Mouse (Mus musculus) layer of hippocampus, postnatal 14 days (tissue): Measurements from ENCODE around the gene Gimap4. TPM values are rescaled to one million over a fixed set of nuclear protein-coding genes. Genes with fewer than 3 reads are reported as not detected.
A peak's percentile ranks its signal among the peaks of the same experiment; 100 is the strongest.

ENCODE experiments used
- DNase-seq, 2 experiments: peaks; one replicate each; pipeline ENCODE4 v3.0.0; 2021 to 2022; ENCODE audit warnings: low spot score in 2 of 2, mixed read lengths in 1 of 2
- long read RNA-seq, 2 experiments: library from polyadenylated mRNA; stranded (forward); transcript quantifications; one replicate each; pipeline ENCODE4 v2.0.0; 2021
- total RNA-seq, 2 experiments: library from RNA; stranded (reverse); gene quantifications; 2 replicates each; pipeline ENCODE4 v1.2.3; 2021

Gimap4 gene
- under 1 TPM; 0.21 to 0.30 TPM for total RNA-seq
- long read RNA-seq, experiment 1: 0 reads
- long read RNA-seq, experiment 2, partial matches to known transcripts: 1 of 2 reads
- long read RNA-seq, experiment 2, other reads (novel, unspliced or antisense): 0 of 2 reads

- DNase-seq: no peak
Observed at GRCm38 (mm10) chr6:48684319-48684718, at the start of gene Gimap4. Gimap4 (plus strand) TSS chr6:48684549.

DNA sequence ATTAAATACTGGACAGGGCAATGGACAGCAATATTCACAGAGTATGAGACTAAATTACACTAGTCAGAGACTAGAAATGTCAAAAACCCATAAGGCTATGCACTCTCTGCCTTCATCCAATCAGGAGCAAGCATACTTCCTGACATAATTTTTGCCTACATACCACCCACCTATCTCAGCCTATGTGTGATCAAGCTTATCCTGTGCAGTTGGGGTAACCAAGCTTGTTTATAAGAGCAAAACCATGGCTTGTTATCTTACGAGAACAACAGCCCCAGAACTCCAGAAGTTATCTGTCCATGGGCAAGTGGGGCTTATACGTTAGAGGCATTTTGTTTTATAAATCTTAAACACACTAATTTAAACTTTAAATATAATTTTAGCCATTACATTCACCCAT is 49.2 kb upstream of the Gimap4 start:
- no peak for DNase-seq

GRCm38 (mm10) chr6:48636515-48636914 is 47.8 kb upstream of the Gimap4 start:
- DNase-seq: no peak

- DNase-seq: no peak
Observed at GRCm38 (mm10) chr6:48637811-48638500, 46.4 kb upstream of the Gimap4 start.

GRCm38 (mm10) chr6:48638553-48638952 is 45.8 kb upstream of the Gimap4 start:
- DNase-seq: no peak

- no peak for DNase-seq
Observed at GRCm38 (mm10) chr6:48641391-48641790, 43.0 kb upstream of the Gimap4 start.

DNA sequence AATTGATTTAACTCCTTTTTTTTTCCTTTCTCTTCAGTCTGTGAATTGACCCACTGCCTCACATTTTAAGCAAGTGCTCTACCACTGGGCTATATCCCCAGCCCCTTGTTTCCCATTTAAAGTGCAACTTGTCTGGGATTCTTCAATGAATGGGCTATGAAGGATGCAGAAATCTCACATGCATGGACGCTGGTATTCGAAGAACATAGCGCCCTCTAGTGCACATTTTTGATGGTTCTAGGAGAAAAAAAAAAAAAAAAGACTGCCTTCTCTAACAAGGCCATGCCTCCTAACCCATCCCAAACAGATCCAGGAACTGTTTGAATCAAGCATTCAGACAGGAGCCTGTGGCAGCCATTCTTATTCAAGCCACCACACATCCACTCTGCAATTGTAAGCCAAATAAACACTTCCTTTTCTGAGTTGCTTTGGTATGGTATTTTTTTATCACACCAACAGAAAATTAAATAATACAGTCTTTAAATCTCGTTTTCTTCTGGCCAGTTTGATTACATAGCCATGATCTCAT is 41.5 kb upstream of the Gimap4 start:
- peak in 1 of 2 experiments; percentile 61 for DNase-seq

DNA sequence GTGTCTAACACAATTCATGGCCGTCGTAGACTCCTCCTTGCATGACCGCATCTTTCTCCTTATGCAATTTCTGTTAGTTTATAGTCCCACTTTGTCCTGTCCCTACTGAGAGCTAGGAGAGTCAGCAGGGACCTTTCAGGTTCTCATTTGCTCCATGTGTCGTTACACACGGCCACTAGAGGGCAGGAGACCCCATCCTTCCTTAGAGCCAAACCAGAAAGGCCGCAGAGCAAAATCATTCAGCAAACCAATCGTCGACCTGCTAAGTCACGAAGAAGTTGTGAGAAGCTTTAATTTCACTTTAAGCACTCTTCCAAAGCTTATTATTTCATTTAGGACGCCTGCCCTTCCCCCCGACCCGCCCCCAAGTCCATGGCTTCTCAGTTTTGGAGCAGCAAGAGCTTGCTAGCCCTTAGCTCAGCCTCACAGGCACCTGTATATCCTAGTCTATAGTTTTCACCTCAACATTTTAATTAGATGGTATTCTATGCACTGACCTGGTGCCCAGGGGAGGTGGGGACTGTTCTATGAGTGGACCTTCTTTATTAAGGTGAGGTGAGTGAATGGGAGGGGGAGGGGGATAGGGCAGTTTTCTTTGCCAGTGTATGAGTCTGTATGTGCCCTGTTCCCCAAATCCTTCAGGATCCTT is 38.6 kb upstream of the Gimap4 start:
- DNase-seq: peak; percentile 58 to 70

DNA sequence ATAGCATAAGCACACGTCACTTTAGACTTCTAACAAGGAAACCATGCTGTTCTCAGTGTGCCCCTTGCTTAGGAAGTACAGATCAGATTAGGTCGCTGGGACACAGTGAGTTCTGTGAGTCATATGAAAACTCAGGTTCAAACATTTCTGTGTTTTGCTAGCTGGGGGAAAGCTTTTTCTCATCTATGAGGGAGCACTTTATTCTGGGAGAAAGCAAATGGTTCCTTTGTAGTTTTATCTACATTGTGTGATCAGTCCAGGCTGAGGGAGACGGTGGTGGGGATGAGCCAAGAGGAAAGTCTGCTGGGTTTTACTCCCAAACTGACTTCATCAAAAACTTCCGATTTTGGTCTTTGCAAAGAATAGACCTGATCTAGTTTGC is 38.0 kb upstream of the Gimap4 start:
- no peak for DNase-seq

DNA sequence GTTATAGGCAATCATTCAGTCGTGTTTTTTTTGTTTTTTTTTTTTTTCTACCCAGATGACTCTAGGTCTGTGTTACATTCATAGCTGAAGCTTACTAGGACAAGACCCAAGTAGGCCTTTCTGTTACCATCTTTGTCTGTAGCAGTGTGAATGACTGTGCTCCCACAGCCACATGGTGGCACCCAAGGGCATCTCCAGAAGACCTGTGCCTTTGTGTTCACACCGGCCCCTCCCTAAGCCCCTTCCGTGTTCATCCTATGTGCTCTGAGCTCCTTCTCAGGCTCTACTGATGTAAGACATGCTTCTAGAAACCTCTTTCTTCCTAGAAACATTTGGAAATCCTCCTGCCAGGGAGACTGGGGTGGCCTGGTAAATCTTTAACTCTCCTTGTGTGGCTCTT is 37.4 kb upstream of the Gimap4 start, which contains the start of gene Gimap8:
Gene Gimap8 (plus strand): TSS at position 240 of the 400 bp plus-strand sequence.
- peak in 1 of 2 experiments; percentile 36 for DNase-seq

DNA sequence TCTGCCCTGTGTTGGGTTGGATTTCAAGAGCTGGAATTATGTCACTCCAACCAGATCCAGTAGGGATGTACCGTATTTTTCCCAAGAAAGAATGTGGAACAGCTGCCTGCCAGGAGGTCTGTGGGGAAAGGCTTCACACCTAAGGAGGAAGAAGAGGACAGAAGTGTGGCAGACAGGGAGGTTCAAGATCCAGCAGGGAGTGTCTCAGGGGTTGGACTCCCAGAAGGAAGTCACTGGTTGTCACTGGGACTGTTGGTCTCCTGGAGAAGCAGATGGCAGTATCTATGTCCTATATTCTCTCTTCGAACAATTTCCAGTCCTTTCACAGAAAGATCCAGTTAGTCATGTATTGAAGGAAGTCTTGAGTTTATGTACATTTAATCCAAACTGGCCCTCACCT is 36.7 kb upstream of the Gimap4 start:
- no peak for DNase-seq

- DNase-seq: no peak
Observed at GRCm38 (mm10) chr6:48648779-48649178, 35.6 kb upstream of the Gimap4 start.

- DNase-seq: no peak
Observed at GRCm38 (mm10) chr6:48650041-48650440, 34.3 kb upstream of the Gimap4 start.

- no peak for DNase-seq
Observed at GRCm38 (mm10) chr6:48658721-48659120, 25.6 kb upstream of the Gimap4 start.

DNA sequence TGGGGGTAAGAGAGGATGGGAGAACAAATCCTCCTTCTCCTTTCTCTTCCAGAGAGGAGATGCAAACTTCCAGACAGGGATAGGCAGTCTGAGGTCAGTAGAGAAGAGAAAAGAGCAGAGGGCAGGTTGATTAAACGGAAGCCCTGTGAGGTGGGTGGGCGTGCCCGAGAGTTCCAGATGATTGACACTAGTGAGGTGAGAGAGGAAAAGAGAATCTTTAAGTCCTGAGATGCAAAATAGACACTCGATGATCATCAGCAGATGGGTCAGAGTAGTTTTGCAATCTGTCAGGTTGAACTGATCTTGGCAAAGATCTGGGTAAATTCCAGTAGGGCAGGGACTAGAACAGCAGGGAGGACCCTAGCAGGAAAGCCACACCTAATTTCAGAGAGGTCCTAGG is 19.6 kb upstream of the Gimap4 start:
- no peak for DNase-seq

- DNase-seq: no peak
Observed at GRCm38 (mm10) chr6:48665471-48665870, 18.9 kb upstream of the Gimap4 start.

DNA sequence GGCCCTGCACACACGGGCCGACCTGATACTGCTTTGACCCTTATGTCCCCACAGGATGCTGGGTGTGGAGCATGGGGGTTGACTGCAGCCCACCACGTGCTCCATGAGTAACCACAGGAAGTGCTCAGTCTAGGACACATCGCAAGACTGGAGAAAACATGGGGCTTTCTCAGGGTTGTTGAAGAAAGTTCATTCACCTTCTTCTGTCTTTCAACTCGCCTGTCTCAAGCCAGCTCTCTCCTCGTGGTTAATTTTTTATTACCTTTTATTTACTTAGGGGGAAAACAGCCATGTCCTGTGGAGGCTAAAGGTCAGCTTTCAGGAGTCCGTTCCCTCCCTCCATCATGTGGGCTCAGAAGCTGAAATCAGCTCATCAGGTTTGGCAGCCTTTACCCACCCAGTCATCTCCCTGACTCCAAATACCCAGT is 18.2 kb upstream of the Gimap4 start:
- no peak for DNase-seq

- no peak for DNase-seq
Observed at GRCm38 (mm10) chr6:48668022-48668421, 16.3 kb upstream of the Gimap4 start.

DNA sequence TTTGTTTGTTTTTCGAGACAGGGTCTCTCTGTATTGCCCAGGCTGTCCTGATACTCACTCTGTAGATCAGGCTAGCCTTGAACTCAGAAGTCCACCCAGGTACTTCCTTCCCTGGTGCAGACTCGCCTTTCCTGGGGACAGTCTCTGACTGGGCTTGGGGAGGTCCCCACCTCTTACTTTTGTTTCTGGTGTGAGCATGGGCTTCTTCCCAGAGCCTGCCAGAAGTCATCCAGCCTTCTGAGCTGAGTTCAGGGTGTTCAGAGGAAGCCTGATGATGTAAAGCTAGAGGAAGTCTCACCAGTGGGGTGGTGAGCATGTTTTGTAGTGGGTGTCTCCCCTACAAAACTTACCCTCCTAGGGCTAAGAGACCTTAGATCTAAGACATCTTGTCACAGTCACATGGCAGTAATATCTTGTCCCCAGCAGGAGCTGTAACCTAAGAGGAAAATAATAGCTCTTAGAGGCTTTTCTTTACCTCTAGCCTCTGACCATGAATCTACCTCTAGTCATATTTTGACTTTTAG is 14.8 kb upstream of the Gimap4 start:
- no peak for DNase-seq

DNA sequence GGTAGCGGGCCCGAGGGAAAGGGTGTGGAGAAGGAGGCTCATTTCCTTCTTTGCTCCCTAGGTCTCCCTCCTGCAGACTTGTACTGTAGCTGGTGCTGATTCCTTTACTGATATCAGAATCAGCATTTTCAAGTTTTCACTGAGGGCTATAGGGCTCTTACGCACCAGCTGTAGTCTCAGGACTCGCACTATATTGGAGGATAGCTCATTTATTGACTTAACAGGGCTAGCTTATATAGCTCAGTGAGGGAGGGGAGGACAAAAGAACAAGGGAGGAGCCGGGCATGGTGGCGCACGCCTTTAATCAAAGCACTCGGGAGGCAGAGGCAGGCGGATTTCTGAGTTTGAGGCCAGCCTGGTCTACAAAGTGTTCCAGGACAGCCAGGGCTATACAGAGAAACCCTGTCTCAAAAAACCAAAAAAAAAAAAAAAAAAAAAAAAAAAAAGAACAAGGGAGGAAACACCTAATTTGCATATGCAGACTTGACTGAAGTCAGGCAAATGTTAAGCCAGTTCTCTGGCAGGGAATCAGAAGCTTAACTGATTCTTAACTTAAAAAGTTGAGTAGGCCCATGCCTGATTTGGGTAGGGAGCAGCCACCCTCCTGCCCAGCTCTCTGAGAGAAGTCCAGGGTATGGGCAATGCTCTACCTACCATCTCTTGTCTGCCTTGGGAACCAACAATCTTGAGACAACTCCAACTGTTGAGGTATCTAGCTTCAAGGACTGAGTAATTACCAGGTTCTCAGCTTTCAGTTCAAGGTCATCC is 9.9 kb upstream of the Gimap4 start:
- no peak for DNase-seq

DNA sequence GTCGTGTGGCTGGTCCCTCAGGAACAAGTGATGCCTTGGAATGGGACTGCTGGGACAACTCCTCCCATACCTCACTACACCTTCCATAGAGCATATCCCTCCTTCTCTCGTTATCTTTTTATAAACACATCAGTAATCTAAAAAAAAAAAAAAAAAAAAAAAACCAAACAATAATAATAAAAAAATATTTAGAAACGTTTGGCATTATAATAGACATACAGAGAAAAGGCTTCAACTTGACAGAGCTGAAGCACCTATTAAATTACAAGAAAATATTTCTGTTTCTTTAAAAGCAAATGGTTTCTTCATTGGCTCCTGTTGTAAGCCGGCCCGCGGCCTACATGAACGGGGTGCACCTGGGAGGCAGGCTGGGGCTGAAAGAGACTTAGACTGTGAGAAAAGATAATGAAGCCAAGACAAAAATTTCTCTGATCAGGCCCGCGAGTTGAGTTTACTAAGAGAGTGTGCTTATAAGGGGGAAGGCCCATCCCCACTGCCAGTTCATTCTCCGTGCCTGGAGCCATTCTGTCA is 8.9 kb upstream of the Gimap4 start:
- no peak for DNase-seq
